Mouse (Mus musculus): ENCODE data around the gene Gpatch1.
"Not testable (repeated sequence)": the region's sequence is repeated elsewhere in the genome, so short reads cannot be mapped to it uniquely, and the experiment has no call there.

Gene Gpatch1

DNA sequence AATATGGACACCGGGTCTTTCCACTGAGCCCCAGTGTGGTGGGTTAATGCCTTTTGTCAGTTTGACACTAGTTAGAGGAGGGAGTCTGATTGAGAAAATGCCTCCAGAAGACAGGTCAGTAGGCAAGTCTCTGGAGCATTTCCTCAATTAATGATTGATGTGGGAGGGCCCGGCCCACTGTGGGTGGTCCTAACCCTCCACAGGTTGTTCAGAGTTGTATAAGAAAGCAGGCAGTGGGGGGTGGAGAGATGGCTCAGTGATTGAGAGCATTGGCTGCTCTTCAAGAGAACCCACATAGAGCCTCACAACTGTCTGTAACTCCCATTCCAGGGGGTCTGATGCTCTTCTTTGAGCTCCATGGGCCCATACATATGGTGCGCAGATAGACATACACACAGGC, 13.3 kb upstream of the Gpatch1 start:
- DNase-seq (ENCODE audit: low spot score in 2 of 2), result no peak

DNA sequence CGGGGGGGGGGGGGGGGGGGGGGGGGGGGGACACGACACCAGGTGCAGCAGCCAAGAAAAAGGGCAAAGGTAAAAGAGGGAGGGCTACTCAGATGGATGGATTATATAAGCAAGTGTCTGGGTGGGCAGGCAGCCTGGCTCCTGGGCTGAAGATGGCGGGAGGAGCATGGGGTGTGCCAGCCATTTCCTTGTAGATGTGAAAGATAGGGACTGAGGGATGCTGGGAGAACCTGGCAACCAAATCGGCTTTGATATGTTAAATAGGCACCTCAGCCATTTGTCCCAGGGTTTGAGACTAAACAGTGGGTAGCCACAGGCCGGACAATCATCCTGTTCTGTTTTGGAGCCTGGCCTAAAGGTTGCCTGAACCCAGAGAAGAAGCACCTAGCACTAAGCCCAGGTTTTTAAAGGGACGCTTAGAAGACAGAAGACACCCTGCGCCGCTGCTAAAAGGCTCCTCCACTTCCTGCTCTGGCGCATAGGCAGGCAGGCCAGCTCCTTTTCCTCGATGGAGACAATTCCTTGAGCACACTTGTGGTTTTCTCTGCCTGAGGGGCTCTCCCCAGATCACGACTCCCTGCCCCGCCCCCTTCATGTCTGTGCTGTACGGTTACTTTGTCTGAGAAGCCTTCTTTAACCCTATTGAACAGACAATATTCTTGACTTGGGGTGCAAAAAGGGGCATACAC, 4.6 kb upstream of the Gpatch1 start:
- DNase-seq (ENCODE audit: low spot score in 2 of 2), result no peak

DNA sequence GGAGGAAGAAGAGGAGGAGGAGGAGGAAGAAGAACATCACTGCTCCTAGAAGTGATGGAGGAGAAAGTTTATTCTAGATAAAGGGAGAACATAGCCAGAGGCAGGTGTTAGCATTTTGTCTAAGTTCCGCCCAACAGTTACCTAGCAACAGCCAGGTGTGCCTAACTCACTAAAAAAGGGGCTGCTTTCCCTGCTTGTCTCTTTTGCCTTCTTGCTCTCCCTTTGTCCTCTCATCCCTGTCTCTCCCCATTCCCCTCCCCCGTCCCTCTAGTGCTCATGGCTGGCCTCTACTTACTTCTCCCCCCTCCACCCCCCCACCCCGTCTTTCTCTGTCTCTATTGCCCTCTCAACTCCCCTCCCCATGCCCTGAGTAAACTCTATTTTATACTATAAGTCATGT, 3.9 kb upstream of the Gpatch1 start:
- DNase-seq (ENCODE audit: low spot score in 2 of 2), result no peak

DNA sequence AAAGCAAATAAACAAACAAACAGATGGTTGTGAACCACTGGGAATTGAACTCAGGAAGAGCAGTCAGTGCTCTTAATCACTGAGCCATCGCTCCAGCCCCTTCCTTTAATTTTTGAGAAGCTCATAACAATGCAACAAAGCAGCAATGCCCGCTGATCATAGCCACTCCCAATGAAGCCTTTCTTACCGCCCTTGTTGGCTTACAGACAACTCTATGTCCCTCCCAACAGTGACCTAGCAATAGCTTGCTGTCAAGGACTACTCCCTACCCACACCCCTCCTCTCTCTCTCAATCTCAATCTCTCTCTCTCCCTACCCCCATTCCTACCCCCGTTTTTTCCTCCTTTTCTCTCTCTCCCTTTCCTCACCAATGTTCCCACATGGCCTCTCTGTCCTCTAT, 1.5 kb upstream of the Gpatch1 start:
- no peak for DNase-seq (ENCODE audit: low spot score in 2 of 2)

DNA sequence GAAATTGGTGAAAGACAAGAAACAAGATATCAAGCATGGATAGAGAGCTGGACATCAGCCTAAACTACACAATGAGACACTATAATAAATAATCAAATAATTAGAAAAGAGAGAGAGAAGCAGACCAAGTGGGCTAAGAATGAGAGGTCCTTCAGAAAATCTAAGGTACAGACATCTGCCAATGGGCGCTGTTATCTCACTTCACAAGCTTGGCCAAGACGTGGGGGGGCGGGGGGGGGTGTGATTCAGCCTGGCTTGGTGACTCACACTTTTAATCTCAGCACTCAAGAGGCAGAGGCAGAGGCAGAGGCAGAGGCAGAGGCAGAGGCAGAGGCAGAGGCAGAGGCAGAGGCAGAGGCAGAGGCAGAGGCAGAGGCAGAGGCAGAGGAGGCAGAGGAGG, 981 bp upstream of the Gpatch1 start:
- not testable (repeated sequence) for DNase-seq (ENCODE audit: low spot score in 2 of 2)

DNA sequence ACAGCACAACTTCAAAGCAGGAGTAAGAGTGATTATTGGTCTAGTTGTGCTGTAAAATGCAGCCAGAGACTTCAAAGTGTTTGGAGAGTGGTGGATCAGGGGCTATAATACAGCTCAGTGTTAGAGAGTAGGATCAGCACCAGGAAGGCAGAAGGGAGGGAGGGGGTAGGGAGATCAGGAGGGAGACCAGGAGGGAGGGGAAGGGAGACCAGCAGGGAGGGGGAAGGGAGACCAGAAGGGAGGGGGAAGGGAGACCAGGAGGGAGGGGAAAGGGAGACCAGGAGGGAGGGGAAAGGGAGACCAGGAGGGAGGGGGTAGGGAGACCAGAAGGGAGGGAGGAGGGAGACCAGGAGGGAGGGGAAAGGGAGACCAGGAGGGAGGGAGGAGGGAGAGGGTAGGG, 4.1 kb downstream of the Gpatch1 start:
- no peak for DNase-seq (ENCODE audit: low spot score in 2 of 2)

DNA sequence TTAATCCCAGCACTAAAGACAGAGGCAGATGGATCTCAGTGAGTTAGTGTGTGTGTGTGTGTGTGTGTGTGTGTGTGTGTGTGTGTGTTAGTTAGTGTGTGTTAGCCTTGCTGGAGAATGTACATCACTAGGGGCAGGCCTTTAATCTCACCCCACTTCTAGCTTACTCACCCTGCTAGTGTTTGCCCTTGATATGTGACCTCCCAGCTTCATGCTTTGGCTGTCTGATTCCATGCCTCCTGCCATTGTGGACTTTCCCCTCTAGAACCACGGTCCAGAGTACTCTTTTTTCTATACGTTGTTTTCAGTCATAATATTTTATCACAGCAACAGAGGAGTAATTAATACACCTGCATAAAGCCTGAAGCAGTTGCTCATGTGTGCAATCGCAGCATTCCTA, 7.0 kb downstream of the Gpatch1 start:
- no peak for DNase-seq (ENCODE audit: low spot score in 2 of 2)

DNA sequence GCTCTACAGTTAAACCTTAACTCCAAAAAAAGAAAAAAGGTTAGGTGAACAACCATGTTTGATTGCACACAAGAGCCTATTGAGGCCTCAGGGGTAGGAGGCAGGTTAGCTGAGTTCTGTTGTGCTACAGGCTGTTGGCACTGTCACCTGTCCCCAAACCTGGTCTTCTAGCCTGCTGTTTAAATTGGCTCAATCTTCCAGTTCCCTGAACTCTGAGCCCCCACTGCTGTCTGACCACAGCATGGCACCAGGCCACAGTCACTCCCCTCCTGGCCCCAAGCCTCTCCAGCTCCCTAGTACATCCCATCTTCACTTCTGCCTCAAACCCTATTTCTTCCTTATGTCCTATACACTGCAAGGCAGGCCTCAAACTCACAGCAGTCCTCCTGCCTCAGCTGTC, 17.4 kb downstream of the Gpatch1 start:
- DNase-seq (ENCODE audit: low spot score in 2 of 2), result no peak

DNA sequence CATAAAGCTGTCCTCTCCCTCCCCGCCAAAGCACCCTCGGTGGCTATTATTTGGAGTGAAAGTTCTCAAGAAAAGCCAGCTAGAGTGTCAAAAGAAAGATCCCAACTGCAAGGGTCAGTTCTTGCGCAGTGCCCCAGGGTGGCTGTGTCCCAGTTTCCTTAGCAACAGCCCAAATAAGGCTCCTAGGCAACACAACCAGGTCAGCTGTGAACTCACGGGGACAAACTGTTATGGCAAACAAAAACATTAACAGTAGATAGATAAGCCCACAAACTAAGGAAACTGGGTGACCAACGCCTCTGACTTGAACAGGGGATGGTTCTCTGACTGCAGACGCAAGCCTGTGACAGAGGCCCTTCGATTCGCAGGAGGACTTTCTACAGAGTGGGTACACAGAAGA, 18.6 kb downstream of the Gpatch1 start:
- no peak for DNase-seq (ENCODE audit: low spot score in 2 of 2)

DNA sequence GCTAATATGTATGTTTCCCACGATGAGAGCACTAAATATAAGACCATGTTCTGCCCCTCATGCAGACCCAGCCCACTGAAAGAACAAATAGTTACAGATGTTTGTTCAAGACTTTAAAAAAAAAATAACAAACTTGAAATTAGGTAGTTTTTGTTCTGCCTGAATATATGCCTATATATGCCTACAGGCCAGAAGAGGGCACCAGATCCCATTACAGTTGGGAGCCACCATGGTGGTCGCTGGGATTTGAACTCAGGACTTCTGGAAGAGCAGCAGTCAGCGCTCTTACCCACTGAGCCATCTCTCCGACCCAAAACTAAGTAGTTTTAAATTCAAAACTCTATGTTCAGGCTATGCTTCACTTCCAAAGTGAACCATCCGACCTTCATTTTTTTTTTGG, 20.4 kb downstream of the Gpatch1 start:
- DNase-seq (ENCODE audit: low spot score in 2 of 2), result no peak

DNA sequence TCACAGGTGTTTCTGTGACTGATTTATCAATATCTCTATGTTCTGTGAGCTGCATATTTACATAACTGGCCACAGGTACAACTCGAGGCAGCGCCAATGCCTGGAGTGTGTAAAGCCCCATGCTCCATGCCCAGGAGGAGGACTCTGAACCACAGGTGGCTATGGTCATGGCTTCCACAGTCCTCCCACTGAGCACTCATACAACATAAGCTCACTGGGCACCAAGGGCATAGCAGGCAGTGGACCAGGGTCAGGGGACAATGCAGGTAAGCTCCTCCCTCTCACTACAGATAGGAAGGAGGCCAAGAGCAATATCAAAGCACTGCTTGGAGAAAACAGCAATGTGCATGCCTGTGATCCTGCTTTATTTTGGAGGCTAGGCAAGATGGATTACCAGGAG, 22.6 kb downstream of the Gpatch1 start:
- no peak for DNase-seq (ENCODE audit: low spot score in 2 of 2)

DNA sequence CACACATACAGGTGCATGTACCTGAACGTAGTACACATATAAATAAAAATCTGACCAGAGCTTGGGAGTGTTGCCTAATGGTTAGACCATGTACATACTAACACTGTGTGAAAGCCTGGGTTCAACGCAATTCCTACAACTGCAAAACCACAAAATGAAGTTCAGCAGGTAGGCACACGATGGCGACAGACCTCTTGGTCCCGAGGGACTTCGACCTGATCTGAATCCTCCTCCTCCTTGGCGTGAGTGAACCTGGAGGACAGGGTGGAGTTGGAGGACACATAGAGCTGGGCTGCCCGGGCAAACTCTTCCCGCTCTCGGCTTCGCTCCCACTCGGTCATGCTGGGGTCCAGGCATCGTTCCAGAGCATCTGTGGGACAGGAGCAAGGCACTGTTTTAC, 24.8 kb downstream of the Gpatch1 start:
- DNase-seq (ENCODE audit: low spot score in 2 of 2), result no peak

DNA sequence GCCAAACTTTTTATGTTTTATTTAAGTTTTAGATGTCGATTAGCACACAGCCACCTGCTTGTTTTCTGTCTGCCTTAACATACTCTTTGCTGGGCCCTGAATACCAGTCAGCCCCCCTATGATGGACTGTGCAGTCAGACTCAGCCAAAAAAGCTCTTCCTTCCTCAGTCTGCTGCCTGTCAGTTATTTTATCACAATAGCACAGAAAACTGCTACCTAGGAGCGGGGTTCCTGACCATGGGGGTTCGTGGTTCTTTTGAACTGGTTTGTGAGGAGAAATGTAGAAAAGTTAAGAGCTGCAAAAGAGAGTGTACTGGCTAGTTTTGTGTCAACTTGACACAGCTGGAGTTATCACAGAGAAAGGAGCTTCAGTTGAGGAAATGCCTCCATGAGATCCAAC, 39.3 kb downstream of the Gpatch1 start:
- no peak for DNase-seq (ENCODE audit: low spot score in 2 of 2)

DNA sequence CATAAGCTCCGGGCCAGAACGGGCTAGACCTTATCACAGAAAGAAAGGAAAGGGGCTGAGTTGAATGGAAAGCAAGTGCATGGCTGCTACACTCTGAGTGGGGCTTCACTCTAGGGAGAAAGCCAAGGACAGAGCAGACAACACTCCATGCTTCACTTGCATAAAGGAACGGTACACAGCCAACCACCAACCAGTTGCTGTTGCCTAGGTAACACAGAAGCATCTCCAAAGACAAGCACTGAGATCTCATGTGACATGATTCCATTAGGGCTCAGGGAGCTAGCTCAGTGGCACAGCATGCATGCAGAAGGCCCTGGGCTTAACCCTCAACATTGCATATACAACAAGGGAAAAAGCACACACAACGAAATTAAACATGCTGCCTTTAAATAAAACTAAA, 40.8 kb downstream of the Gpatch1 start:
- DNase-seq (ENCODE audit: low spot score in 2 of 2), result no peak

DNA sequence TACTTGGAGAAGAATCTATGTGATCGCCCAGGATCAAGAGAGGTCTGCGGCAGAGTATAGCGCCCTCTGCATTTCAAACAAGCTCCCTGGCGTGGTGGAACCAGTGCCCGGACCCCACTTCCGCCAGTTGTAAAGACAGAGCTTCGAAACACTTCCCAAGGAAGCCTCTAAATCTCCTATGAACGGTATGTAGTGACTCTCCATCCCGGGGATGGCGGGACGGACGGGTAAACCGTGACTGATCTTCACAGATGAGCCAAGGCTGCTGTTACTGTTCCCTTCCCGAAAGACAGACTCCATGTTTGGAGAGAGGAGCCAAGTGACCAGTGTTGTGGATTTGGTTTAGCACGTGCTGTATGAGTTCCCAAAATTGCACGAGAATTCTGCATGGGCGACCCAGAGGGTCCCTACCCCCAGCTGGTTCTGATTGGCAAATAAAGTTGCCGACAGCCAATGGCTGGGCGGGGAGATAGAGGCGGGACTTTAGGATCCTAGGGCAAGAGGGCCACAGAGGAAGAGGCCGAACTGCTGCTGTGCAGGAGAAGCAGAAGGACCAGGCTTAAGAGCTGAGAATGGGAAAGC, 48.7 kb downstream of the Gpatch1 start:
- peak in 1 of 2 experiments; percentile 16 for DNase-seq (ENCODE audit: low spot score in 2 of 2)

DNA sequence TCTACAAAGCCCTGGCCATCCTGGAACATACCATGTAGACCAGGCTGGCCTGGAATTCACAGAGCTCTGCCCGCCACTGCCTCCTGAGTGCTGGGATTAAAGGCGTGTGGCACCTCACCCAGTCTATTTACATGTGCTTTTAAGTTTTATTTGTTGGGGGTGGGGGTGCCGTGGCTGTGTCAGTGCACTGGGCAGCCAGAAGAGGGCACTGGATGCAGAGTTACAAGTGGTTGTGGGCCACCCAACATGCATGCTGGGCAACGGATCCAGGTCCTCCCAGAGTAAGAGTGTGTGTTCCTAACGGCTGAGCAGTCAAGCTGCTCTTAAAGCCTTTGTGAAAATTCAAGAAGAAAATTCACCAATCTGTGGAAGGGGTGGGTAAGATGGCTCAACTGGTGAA, 50.4 kb downstream of the Gpatch1 start:
- DNase-seq (ENCODE audit: low spot score in 2 of 2), result no peak

DNA sequence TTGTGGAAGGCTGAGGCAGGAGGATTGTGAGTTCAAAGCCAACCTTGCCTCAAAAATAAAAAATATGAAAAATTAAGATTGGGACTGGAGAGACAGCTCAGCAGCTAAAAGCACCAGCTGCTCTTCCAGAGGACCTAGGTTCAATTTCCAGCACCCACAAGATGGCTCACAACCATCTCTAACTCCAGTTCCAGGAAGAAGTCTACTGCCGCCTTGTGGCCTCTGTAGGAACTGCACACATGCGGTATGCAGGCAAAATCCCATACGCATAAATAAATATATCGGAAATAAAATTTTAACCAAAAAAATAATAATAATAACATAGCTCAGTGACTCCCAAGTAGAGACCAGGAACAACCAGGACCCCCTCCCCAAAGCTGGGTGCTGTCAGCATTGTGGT, 51.6 kb downstream of the Gpatch1 start:
- DNase-seq (ENCODE audit: low spot score in 2 of 2), result no peak

DNA sequence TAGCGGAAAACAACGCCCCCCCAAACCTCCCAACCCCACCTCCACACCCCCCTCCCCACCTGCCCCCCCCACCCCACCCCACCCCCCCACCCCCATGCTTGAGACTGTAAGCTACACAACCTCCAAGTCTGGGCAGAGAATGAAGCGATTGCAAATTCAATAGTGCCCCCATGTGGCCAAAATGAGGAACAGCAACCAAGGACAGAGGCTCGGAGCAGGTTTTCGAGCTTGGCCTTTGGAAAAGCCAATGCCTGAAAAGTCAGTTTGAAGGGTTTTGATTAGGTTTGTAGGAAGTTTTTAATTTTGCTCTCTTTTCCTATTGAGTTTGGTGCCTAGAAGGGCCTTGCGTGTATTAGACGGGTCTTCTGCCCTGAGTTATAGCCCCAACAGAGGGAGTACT, 53.5 kb downstream of the Gpatch1 start:
- DNase-seq (ENCODE audit: low spot score in 2 of 2), result peak in 1 of 2 experiments; percentile 7

DNA sequence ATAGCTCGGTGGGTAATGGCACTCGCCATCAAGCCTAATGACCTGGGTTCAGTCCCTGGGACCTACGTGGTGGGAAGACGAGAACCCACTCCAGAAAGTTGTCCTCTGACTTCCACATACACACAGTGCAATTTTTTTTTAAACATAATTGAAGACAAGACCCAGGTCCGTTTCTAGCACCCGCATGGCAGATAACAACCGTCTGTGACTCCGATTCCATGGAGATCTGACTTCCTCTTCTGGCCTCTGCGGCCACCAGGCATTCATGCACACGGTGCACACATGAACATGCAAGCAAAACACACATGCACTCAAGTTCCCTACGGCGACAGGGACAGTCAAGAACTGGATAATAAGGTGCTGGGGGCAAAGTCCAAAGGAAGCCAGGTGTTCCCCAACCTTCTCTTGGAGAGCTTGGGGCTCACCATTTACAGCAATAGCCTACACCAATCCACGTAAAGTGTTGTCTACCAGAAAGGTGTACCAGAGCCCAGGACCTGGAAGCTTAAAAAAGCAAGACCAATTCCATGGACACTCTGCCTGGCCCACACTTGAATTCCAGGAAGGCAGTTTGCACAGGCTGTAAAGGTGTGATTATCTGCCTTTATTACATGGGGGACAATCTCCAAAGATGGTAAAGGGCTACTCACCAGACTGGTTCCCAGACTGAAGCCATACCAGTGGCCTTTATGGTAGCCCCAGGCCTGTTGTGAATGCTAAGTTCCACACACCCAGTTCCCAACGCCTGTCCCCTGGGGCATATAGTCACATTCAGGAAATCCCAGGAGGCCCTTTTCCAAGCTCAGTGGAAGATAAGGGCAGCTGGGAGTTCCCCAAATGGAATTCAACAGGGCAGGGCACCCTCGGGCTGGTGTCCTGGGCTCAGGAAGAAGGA, 54.4 kb downstream of the Gpatch1 start:
- no peak for DNase-seq (ENCODE audit: low spot score in 2 of 2)

DNA sequence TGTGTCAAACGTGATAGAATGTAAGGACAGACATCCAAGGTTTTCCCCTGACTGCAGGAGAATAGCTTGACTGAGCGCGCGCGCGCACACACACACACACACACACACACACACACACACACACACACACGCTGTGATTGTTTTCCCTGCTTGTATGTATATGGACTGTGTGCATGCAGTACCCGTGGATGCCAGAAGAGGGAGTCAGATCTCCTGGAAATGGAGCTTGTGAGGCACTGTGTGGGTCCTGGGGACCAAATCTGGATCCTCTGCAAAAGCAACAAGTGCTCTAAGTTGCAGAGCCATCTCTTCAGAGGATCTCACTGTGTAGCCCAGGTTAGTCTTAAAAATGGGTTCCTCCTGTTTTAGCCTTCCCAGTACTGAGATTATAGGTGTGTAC, 58.9 kb downstream of the Gpatch1 start:
- DNase-seq (ENCODE audit: low spot score in 2 of 2), result no peak

DNA sequence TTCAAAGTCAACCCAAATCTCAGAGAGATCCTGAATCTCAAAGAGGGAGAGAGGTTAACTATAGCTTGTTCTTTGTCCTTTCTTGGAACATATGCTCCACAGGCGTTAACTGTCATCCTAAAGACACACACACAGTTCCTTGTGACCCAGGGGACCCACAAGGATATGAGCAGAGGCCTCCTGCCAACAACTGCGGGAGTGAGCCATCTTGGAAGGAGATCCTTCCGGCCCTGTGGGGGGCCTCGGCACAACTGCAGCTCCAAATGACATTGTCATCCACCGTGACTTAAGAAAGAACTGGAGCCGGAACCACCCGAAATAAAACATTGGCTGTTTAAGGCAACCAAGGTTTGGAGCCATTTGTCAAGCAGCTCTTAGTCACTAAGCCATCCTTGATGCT, 59.9 kb downstream of the Gpatch1 start:
- no peak for DNase-seq (ENCODE audit: low spot score in 2 of 2)

DNA sequence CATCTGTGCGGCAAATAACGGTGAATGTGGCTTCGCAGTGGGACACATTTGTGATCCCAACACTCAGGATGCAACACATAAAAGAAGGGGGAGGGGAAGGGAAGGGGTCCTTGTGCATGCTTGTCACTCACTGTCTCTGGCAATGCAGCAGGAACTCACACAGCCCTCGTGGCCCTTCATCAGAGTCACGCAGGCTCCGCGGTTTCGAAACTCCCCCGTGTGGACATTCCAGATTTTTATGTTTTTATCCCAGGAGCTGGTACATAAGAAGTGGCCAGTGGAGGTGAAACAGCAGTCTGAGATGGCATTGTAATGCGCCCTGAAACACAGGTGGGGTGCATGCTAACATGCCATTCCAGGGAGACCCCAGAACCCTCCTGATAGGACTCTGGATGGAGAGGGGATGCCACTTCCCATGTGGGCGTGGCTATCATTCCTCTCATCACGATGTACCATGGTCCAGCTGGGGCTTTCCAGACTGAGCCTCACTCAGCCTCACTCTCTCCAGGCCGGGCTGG, 66.1 kb downstream of the Gpatch1 start:
- peak in 1 of 2 experiments; percentile 18 for DNase-seq (ENCODE audit: low spot score in 2 of 2)

DNA sequence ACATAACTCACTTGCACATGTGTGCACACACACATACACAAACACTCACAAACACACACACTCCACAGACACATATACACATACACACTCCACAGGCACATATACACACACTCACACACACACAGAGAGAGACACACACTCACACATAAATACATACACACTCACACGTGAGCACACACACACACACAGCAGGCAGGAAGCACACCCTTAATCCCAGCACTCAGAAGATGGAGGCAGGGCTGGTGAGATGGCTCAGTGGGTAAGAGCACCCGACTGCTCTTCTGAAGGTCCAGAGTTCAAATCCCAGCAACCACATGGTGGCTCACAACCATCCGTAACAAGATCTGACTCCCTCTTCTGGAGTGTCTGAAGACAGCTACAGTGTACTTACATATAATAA, 80.3 kb downstream of the Gpatch1 start:
- not testable (repeated sequence) for DNase-seq (ENCODE audit: low spot score in 2 of 2)
